Mouse (Mus musculus): ENCODE results near the gene Pnkd. TPM values are rescaled to one million over a fixed set of nuclear protein-coding genes. Genes with fewer than 3 reads are reported as not detected.
A peak's percentile ranks its signal among the peaks of the same experiment; 100 is the strongest.
"Not testable (repeated sequence)": the region's sequence is repeated elsewhere in the genome, so short reads cannot be mapped to it uniquely, and the experiment has no call there.

Pnkd gene
- polyA plus RNA-seq, 1 experiment from 2014 or later: 169 TPM

DNA sequence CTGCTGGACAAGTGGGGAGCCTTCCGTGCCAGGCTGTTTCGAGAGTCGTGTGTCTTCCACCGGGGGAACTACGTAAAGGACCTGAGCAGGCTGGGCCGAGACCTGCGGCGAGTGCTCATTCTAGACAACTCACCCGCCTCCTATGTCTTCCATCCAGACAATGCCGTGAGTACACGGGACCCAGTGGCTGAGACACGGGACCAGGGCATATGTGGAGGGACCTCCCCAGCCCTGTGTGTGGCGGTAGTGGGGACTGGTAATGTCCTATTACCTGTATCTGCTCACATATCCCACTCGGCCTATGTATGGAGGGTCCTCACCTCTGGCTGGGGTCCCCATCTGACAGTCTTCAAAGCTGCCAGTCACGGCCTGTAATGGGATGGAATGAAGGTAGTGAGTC is 110.1 kb downstream of the Pnkd start:
- no peak overlapping the region for H3K4me3 ChIP-seq (replicated peaks; ENCODE audit: low read depth, low read length)
- H3K4me1 ChIP-seq (replicated peaks; ENCODE audit: insufficient read depth, low read length): peaks cover 23% of the 10 kb centered on the region
- no peaks in the 10 kb centered on the region for H3K27me3 ChIP-seq (ENCODE audit: insufficient read depth, low read length)
- H3K4me2 ChIP-seq (ENCODE audit: low read length): no peak overlapping the region
- no peaks in the 10 kb centered on the region for H3K9me3 ChIP-seq (replicated peaks; ENCODE audit: low read length)
- no peak for TF ChIP-seq CTCF (IDR thresholded peaks at IDR 0.05; ENCODE audit: low read depth)
- H3K36me3 ChIP-seq (ENCODE audit: insufficient read depth, low read length): peaks cover 15% of the 10 kb centered on the region
- DNase-seq (ENCODE audit: low spot score): no peak
- 90% methylated on average over 15 of the region's 15 CpGs for WGBS
- no peak for ATAC-seq (replicated peaks; ENCODE audit: low FRiP score, low read depth)
- no peak overlapping the region for H3K9ac ChIP-seq (ENCODE audit: low read depth, low read length)
- no peak overlapping the region for H3K27ac ChIP-seq

DNA sequence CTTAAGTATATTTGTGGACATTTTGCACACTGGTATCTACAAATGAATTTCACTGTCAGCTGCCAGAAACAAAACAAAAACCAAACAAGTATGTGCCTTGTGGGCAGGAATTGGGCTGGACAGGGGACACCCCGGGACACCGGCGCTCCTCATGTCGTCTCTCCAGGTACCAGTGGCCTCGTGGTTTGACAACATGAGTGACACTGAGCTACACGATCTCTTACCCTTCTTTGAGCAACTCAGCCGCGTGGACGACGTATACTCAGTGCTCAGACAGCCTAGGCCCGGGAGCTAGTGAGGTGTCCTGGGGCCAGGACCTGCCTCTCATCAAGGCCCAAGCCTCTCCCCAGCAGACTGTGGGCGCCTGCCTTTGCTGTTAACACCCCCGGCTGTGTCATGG is 110.6 kb downstream of the Pnkd start:
- H3K27me3 ChIP-seq (ENCODE audit: insufficient read depth, low read length): no peaks in the 10 kb centered on the region
- H3K27ac ChIP-seq: no peak overlapping the region
- WGBS: 82% methylated on average over 13 of the region's 13 CpGs
- no peak overlapping the region for H3K4me3 ChIP-seq (replicated peaks; ENCODE audit: low read depth, low read length)
- TF ChIP-seq CTCF (IDR thresholded peaks at IDR 0.05; ENCODE audit: low read depth): no peak
- H3K4me2 ChIP-seq (ENCODE audit: low read length): no peak overlapping the region
- no peak for DNase-seq (ENCODE audit: low spot score)
- peaks cover 19% of the 10 kb centered on the region for H3K4me1 ChIP-seq (replicated peaks; ENCODE audit: insufficient read depth, low read length)
- no peaks in the 10 kb centered on the region for H3K9me3 ChIP-seq (replicated peaks; ENCODE audit: low read length)
- ATAC-seq (replicated peaks; ENCODE audit: low FRiP score, low read depth): no peak
- no peak overlapping the region for H3K9ac ChIP-seq (ENCODE audit: low read depth, low read length)
- peaks cover 15% of the 10 kb centered on the region for H3K36me3 ChIP-seq (ENCODE audit: insufficient read depth, low read length)

DNA sequence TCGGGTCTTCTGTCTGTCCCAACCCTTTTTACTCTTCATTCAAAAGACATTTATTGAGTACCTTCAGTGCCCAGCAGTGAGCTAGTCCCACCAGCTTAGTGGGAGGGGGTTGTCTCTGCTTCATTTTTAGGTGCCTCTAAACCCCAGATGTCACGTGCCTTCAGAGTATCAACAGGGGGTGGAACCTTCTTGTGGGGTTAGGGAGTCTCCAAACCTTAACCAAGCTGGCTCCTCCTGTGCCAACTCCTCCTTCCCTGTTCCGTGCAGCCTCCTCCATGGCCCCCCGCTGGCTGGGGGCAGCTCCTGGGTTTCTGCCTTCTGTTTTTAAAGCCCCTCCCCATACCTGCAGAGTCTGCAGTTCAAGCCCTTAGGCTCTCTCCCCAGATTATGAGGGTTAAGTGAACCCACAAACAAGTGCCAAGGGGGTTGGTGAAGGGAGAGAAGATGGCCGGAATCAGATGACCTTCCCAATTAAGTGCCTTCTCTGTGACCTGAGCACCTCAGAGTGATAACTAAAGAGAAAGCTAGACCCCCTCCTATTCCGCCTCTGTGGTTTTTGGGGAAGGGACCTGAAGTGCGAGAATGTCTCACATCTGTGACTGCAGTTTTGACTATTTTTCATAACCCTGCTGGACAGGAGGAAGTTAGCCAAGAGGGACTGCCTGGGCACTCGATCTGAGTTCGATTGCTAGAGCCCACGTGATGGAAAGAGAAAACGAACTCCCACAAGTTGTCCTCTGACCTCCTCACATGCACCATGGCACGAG is 111.9 kb downstream of the Pnkd start:
- H3K4me3 ChIP-seq (replicated peaks; ENCODE audit: low read depth, low read length): 0 out of 2 replicates have a peak overlapping the region, but pooled peaks have one; percentile 29
- H3K36me3 ChIP-seq (ENCODE audit: insufficient read depth, low read length): peaks cover 15% of the 10 kb centered on the region
- 6% methylated on average over 11 of the region's 12 CpGs for WGBS
- peak overlapping the region; percentile 54 for H3K4me2 ChIP-seq (ENCODE audit: low read length)
- H3K27me3 ChIP-seq (ENCODE audit: insufficient read depth, low read length); H3K9me3 ChIP-seq (replicated peaks; ENCODE audit: low read length); DNase-seq (ENCODE audit: low spot score); H3K9ac ChIP-seq (ENCODE audit: low read depth, low read length); ATAC-seq (replicated peaks; ENCODE audit: low FRiP score, low read depth): not testable (repeated sequence)
- H3K4me1 ChIP-seq (replicated peaks; ENCODE audit: insufficient read depth, low read length): peaks cover 11% of the 10 kb centered on the region; the same call in 1 of the 2 replicates
- peak overlapping the region; percentile 89 for H3K27ac ChIP-seq

DNA sequence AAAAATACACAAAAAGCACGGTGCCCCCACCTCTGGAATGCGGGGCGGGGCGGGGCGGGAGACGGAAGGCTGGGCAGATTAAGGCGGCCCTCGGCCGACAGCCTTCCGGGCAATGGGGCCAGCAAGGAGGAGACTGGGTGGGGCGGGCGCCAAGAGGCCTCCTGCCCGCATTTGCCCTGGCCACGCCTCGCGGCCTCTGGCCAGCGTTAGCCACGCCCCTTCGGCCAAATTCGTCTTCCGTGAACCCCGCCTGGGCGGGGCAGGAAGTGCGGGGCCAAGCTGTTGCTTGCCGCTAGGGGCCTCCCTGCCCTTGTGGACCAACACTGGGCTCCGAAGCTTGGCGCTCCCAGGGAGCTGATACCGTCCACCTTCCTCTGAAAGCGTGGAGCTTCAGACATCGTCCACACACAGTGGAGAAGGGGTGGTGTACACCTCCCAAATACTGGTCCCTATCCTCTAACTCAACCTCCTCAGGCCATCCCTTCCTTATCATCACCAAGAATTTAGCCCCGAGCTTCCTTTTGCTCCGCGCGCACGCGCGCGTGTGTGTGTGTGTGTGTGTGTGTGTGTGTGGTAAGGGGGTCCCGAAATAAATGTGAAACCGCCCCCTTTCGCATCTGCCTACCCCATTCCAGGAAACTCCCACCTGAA is 112.7 kb downstream of the Pnkd start:
- peak; percentile 87 for TF ChIP-seq CTCF (IDR thresholded peaks at IDR 0.05; ENCODE audit: low read depth)
- Histone ChIP-seq H3K27ac (peak overlapping the region; percentile 89), H3K9ac (ENCODE audit: low read depth, low read length) (peak overlapping the region; percentile 13; the same call in 1 of the 2 replicates), H3K4me1 (replicated peaks; ENCODE audit: insufficient read depth, low read length) (peaks cover 11% of the 10 kb centered on the region; the same call in 1 of the 2 replicates), H3K27me3 (ENCODE audit: insufficient read depth, low read length) (no peaks in the 10 kb centered on the region), H3K4me2 (ENCODE audit: low read length) (peak overlapping the region; percentile 54), H3K9me3 (replicated peaks; ENCODE audit: low read length) (no peaks in the 10 kb centered on the region), H3K36me3 (ENCODE audit: insufficient read depth, low read length) (peaks cover 15% of the 10 kb centered on the region), H3K4me3 (replicated peaks; ENCODE audit: low read depth, low read length) (peak overlapping the region; percentile 29)
- peak; percentile 99 for DNase-seq (ENCODE audit: low spot score)
- ATAC-seq (replicated peaks; ENCODE audit: low FRiP score, low read depth): peak; percentile 91
- WGBS: under 1% methylated on average over 39 of the region's 41 CpGs

DNA sequence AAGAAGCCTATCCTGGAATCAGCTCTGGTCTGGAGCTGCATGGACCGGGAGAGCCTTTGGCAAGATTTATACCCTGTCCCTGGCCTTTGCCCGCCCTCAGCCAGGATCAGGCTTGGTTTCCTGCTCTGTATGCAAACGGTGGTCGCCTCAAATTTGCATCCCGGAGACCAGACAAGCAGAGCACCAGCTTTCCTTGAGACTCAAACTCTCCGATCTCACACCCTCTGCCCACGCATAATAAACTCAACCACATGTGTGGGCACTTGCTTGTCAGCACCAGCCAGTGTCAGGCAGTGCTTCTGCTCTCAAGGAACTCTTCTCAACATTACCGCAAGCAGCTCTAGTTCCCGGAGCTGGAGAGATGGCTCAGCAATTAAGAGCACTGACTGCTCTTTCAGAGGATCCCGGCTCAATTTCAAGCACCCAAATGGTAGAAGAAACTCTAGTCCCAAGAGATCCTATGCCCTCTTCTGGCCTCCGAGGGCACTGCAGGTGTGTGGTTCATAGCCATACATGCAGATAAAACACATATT is 113.3 kb downstream of the Pnkd start:
- peak overlapping the region; percentile 29 for H3K4me3 ChIP-seq (replicated peaks; ENCODE audit: low read depth, low read length)
- peak; percentile 79 for TF ChIP-seq CTCF (IDR thresholded peaks at IDR 0.05; ENCODE audit: low read depth)
- 3% methylated on average over 11 of the region's 11 CpGs for WGBS
- H3K27me3 ChIP-seq (ENCODE audit: insufficient read depth, low read length): no peaks in the 10 kb centered on the region
- DNase-seq (ENCODE audit: low spot score) (peak; percentile 79), ATAC-seq (replicated peaks; ENCODE audit: low FRiP score, low read depth) (peak; percentile 49)
- no peaks in the 10 kb centered on the region for H3K9me3 ChIP-seq (replicated peaks; ENCODE audit: low read length)
- peak overlapping the region; percentile 89 for H3K27ac ChIP-seq
- 0 out of 2 replicates have a peak, but pooled peaks cover 5% of the 10 kb centered on the region for H3K4me1 ChIP-seq (replicated peaks; ENCODE audit: insufficient read depth, low read length)
- H3K4me2 ChIP-seq (ENCODE audit: low read length): peak overlapping the region; percentile 54
- peak overlapping the region; percentile 13; the same call in 1 of the 2 replicates for H3K9ac ChIP-seq (ENCODE audit: low read depth, low read length)
- peaks cover 15% of the 10 kb centered on the region for H3K36me3 ChIP-seq (ENCODE audit: insufficient read depth, low read length)

DNA sequence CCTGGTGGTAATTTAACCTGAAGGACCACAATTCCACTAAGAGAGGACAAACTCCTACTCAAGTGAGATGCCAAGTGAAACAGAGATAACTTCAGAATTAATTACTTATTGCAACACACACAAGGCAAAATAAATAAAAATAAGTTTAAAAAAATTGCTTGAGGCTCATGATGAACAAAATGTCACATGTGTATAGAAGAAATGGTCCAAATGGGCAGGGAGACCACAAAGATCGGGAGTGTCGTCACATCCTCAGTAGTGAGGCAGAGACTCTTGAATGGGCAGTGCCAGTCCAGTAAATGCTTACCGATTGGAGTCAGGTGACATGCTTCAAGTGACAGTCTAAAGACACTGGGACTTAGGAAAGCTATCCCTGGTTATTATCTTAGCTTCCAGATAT is 115.8 kb downstream of the Pnkd start:
- 75% methylated on average over 3 of the region's 3 CpGs for WGBS

More for the DNA sequence above, 115.8 kb downstream of the Pnkd start:
- H3K27me3 ChIP-seq (ENCODE audit: insufficient read depth, low read length): no peaks in the 10 kb centered on the region
- no peak overlapping the region for H3K27ac ChIP-seq
- no peak for DNase-seq (ENCODE audit: low spot score)
- no peaks in the 10 kb centered on the region for H3K9me3 ChIP-seq (replicated peaks; ENCODE audit: low read length)
- no peaks in the 10 kb centered on the region for H3K4me1 ChIP-seq (replicated peaks; ENCODE audit: insufficient read depth, low read length)
- no peak overlapping the region for H3K4me2 ChIP-seq (ENCODE audit: low read length)
- no peak overlapping the region for H3K4me3 ChIP-seq (replicated peaks; ENCODE audit: low read depth, low read length)
- ATAC-seq (replicated peaks; ENCODE audit: low FRiP score, low read depth): no peak
- H3K36me3 ChIP-seq (ENCODE audit: insufficient read depth, low read length): no peaks in the 10 kb centered on the region
- TF ChIP-seq CTCF (IDR thresholded peaks at IDR 0.05; ENCODE audit: low read depth): no peak
- H3K9ac ChIP-seq (ENCODE audit: low read depth, low read length): no peak overlapping the region

Data from kidney, postnatal 0 days (tissue).